Mouse (Mus musculus) neural tube, embryonic 12.5 days (tissue): ENCODE results near the gene Bptf. TPM values are rescaled to one million over a fixed set of nuclear protein-coding genes. Genes with fewer than 3 reads are reported as not detected.
"Not testable (repeated sequence)": the region's sequence is repeated elsewhere in the genome, so short reads cannot be mapped to it uniquely, and the experiment has no call there.

ENCODE experiments used
- ATAC-seq: fragments of 200-750 bp; cut with Nextera tagmentation; 2 replicates; pipeline ENCODE4 v1.8.0; 2017; ENCODE audit warnings: low read depth, mild to moderate bottlenecking, moderate TSS enrichment, moderate library complexity; ENCODE audit not compliant: low FRiP score
- H3K27ac ChIP-seq: fragments of 300-500 bp; sonication (generic); 2 replicates; pipeline ENCODE4 v1.5.1; 2016
- H3K27me3 ChIP-seq: fragments of 300-500 bp; sonication (generic); replicated peaks from 2 replicates; pipeline ENCODE4 v1.6.1; 2016; ENCODE audit warnings: mild to moderate bottlenecking
- H3K36me3 ChIP-seq: fragments of 300-500 bp; sonication (generic); 2 replicates; pipeline ENCODE4 v1.6.1; 2016; ENCODE audit warnings: mild to moderate bottlenecking
- H3K4me1 ChIP-seq: fragments of 300-500 bp; sonication (generic); 2 replicates; pipeline ENCODE4 v1.6.1; 2016
- H3K4me2 ChIP-seq: fragments of 300-500 bp; sonication (generic); replicated peaks from 2 replicates; pipeline ENCODE4 v1.6.1; 2016; ENCODE audit warnings: mild to moderate bottlenecking
- H3K4me3 ChIP-seq: fragments of 300-500 bp; sonication (generic); 2 replicates; pipeline ENCODE4 v1.5.1; 2016
- H3K9ac ChIP-seq: fragments of 300-500 bp; sonication (generic); 2 replicates; pipeline ENCODE4 v1.6.1; 2016; ENCODE audit warnings: mild to moderate bottlenecking
- H3K9me3 ChIP-seq: fragments of 300-500 bp; sonication (generic); 2 replicates; pipeline ENCODE4 v1.6.1; 2016; ENCODE audit warnings: mild to moderate bottlenecking
- WGBS: fragments of 180-500 bp; shearing (Covaris S2); methylation state at CpG from one replicate; pipeline ENCODE4 v1.1.7; 2016; 5-methylcytosine and 5-hydroxymethylcytosine counted together
- polyA plus RNA-seq: library from polyadenylated mRNA; unstranded; fragments of >200 nt; fragmentation: Nextera tagmentation; extraction: Ambion mirVana; gene quantifications from 2 replicates; pipeline ENCODE4 v1.2.1, GENCODE M21; 2016

Bptf gene
- polyA plus RNA-seq, 1 experiment from 2014 or later: 35.6 TPM

GRCm38 (mm10) chr11:106985979-106986604 is 145.8 kb downstream of the Bptf start:
- H3K27me3 ChIP-seq, H3K4me1 ChIP-seq, H3K9me3 ChIP-seq, H3K4me3 ChIP-seq, ATAC-seq, H3K9ac ChIP-seq, H3K4me2 ChIP-seq, H3K27ac ChIP-seq: not testable (repeated sequence)
- H3K36me3 ChIP-seq: peaks cover 39% of the 10 kb centered on the region
- 84% methylated on average over 9 of the region's 9 CpGs for WGBS

Other genes with a start within 250 kb of the Bptf start
- gene Smurf2, start 211.4 kb downstream of the Bptf start, polyA plus RNA-seq: 16.4 and 18.2 TPM in 2 replicates
- 382 and 392 TPM in 2 replicates for gene Kpna2, start 132.6 kb downstream of the Bptf start, polyA plus RNA-seq
- 5.2 and 5.5 TPM in 2 replicates for gene 1810010H24Rik, start 106.4 kb downstream of the Bptf start, polyA plus RNA-seq
- gene Nol11, start 57.3 kb upstream of the Bptf start, polyA plus RNA-seq: 57.2 and 60.6 TPM in 2 replicates